Mouse (Mus musculus) stomach, postnatal 0 days (tissue): ENCODE measurements around the gene Olfr669.

Experiments
- CTCF ChIP-seq: IDR thresholded peaks from 2 replicates; pipeline ENCODE4 v1.5.1; 2016; ENCODE audit warnings: antibody characterized with exemption, low read depth, mild to moderate bottlenecking, moderate library complexity
- EP300 ChIP-seq: optimal IDR thresholded peaks from 2 replicates; pipeline ENCODE3; 2016; ENCODE audit warnings: antibody characterized with exemption

DNA sequence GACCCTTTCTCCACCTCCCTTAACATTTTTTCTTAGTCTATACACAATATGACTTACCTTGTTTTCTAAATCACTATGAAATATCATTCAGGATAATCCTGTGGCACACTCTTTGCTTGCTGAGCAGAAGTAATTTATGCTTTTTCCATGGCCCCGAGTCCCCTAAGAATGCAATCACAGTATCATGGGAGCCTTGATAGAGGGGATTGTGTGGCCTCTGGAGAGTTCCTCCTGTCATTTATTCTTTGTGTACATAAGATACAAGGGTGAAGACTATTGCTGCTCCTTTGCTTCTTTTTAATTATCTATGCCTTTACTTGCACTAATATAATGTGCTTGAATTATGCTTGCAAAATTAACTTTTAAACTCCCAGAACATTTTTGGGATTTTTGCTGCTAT, 45.0 kb downstream of the Olfr669 start, which contains the start of gene Olfr671:
- TF ChIP-seq CTCF, result no peak
- no peak for TF ChIP-seq EP300
